23 mouse cellular contexts compared by ENCODE assay signal in genomic region chr9:80344451-80345000, GRCm38 (mm10).
DNase-seq lines count a peak whose midpoint lies in the region; ATAC-seq and TF ChIP-seq lines count a peak whose summit lies in the region.
"Had no signal": no experiment of that assay in that cellular context is flagged by ENCODE, and none has a peak within 500 bp of the region (broad histone marks: within the 10 kb centered on the region; RNA-seq: fewer than 3 reads in every experiment).

No protein-coding gene starts in this region.

- TF ChIP-seq CTCF in MEL (IDR thresholded peaks at IDR 0.05 in 2 of 3, conservative IDR thresholded peaks at IDR 0.05 in 1 of 3; ENCODE audit: control insufficient read depth in 1 of 3, insufficient read depth in 1 of 3, low read depth in 2 of 3, low read length in 3 of 3, poor library complexity in 1 of 3, severe bottlenecking in 1 of 3) = no peak

- H3K27ac ChIP-seq in MEL (ENCODE audit: control insufficient read depth, low read depth, low read length) = no peak overlapping the region
- H3K27ac ChIP-seq in hindbrain, embryonic 16.5 days (ENCODE audit: low read depth, low read length) = no peak overlapping the region
- H3K27ac ChIP-seq: embryonic facial prominence, embryonic 10.5 days; forebrain, embryonic 13.5 days; heart, adult 2 months; heart, embryonic 15.5 days; hindbrain, embryonic 15.5 days; intestine, embryonic 15.5 days had no signal

- H3K4me1 ChIP-seq in MEL (ENCODE audit: control insufficient read depth in 1 of 2, insufficient read depth in 2 of 2, low read length in 2 of 2) = no peaks in the 10 kb centered on the region; a peak in 1 of 4 replicates
- no peaks in the 10 kb centered on the region for H3K4me1 ChIP-seq in hindbrain, embryonic 16.5 days (ENCODE audit: control insufficient read depth, insufficient read depth, low read depth, low read length)
- H3K4me1 ChIP-seq: embryonic facial prominence, embryonic 10.5 days; forebrain, embryonic 13.5 days; heart, embryonic 15.5 days; hindbrain, embryonic 15.5 days; intestine, embryonic 15.5 days had no signal

- peak overlapping the region in 1 of 2 experiments; percentile 45; a peak in 2 of 4 replicates for H3K4me3 ChIP-seq in MEL (ENCODE audit: control insufficient read depth in 1 of 2, insufficient read depth in 1 of 2, low read depth in 2 of 2, low read length in 2 of 2)
- H3K4me3 ChIP-seq in hindbrain, embryonic 16.5 days (ENCODE audit: low read length) = no peak overlapping the region
- H3K4me3 ChIP-seq: embryonic facial prominence, embryonic 10.5 days; forebrain, embryonic 13.5 days; heart, adult 2 months; heart, embryonic 15.5 days; hindbrain, embryonic 15.5 days; intestine, embryonic 15.5 days had no signal

- H3K9me3 ChIP-seq in MEL (replicated peaks; ENCODE audit: insufficient read depth, low read length) = no peaks in the 10 kb centered on the region
- H3K9me3 ChIP-seq in hindbrain, embryonic 16.5 days (ENCODE audit: control insufficient read depth, low read length) = no peaks in the 10 kb centered on the region
- H3K9me3 ChIP-seq: embryonic facial prominence, embryonic 10.5 days; forebrain, embryonic 13.5 days; G1E; heart, embryonic 15.5 days; hindbrain, embryonic 15.5 days; intestine, embryonic 15.5 days had no signal

- no peaks in the 10 kb centered on the region for H3K79me2 ChIP-seq in MEL (ENCODE audit: control insufficient read depth, insufficient read depth, low read length, poor library complexity)

- H3K9ac ChIP-seq in MEL (ENCODE audit: control insufficient read depth, low read depth, low read length, poor library complexity, severe bottlenecking) = no peak overlapping the region
- no peak overlapping the region for H3K9ac ChIP-seq in hindbrain, embryonic 16.5 days (ENCODE audit: low read depth, low read length)
- H3K9ac ChIP-seq: forebrain, embryonic 13.5 days; forebrain, postnatal 0 days; heart, embryonic 15.5 days; hindbrain, embryonic 15.5 days; intestine, embryonic 15.5 days had no signal

- WGBS in hindbrain, embryonic 16.5 days = 94% methylated on average over 6 of the region's 6 CpGs

- no peak overlapping the region for H3K4me2 ChIP-seq in hindbrain, embryonic 16.5 days (ENCODE audit: low read length)
- H3K4me2 ChIP-seq: forebrain, embryonic 13.5 days; heart, embryonic 11.5 days; heart, embryonic 15.5 days; hindbrain, embryonic 15.5 days; intestine, embryonic 15.5 days had no signal

- TF ChIP-seq POLR2A in MEL (IDR thresholded peaks at IDR 0.05; ENCODE audit: control insufficient read depth in 1 of 2, insufficient read depth in 1 of 2, low read depth in 1 of 2, low read length in 2 of 2, poor library complexity in 1 of 2) = no peak

- no peaks in the 10 kb centered on the region for H3K27me3 ChIP-seq in MEL (ENCODE audit: control insufficient read depth in 1 of 2, insufficient read depth in 2 of 2, low read length in 2 of 2)
- H3K27me3 ChIP-seq in hindbrain, embryonic 16.5 days (replicated peaks; ENCODE audit: control insufficient read depth, insufficient read depth, low read length) = no peaks in the 10 kb centered on the region
- H3K27me3 ChIP-seq: forebrain, embryonic 13.5 days; heart, embryonic 15.5 days; hindbrain, embryonic 15.5 days; intestine, embryonic 15.5 days had no signal

- no peak for TF ChIP-seq EP300 in MEL (IDR thresholded peaks at IDR 0.05; ENCODE audit: low read depth in 1 of 2, low read length in 2 of 2)

- DNase-seq in CD4-positive, CD25-positive, alpha-beta regulatory T cell, adult 2 months (ENCODE audit: low read depth, low spot score) = peak; percentile 20
- no peak for DNase-seq in MEL (ENCODE audit: low read depth, low spot score)
- no peak for DNase-seq in adrenal gland, postnatal 4 days (ENCODE audit: low spot score in 2 of 2)
- DNase-seq in cerebellum, adult 11-12 months = no peak
- DNase-seq in cerebellum, adult 9-11 months = no peak
- DNase-seq: adrenal gland, postnatal 25 days; cerebellum, adult 11 months; cerebellum, adult 9-10 months; cerebellum, postnatal 36 days; forebrain, postnatal 0 days; gastrocnemius, postnatal 36 days; heart, adult 2 months; kidney, adult 18-20 months had no signal

- TF ChIP-seq RAD21 in MEL (IDR thresholded peaks at IDR 0.05; ENCODE audit: low read depth, low read length) = no peak

- no peaks in the 10 kb centered on the region for H3K36me3 ChIP-seq in MEL (ENCODE audit: control insufficient read depth in 1 of 2, insufficient read depth in 2 of 2, low read length in 2 of 2)
- no peaks in the 10 kb centered on the region for H3K36me3 ChIP-seq in hindbrain, embryonic 16.5 days (ENCODE audit: control insufficient read depth, insufficient read depth, low read length)
- H3K36me3 ChIP-seq: embryonic facial prominence, embryonic 10.5 days; G1E; heart, embryonic 15.5 days; hindbrain, embryonic 15.5 days; intestine, embryonic 15.5 days had no signal

- ATAC-seq in granulocyte monocyte progenitor cell, adult 5-6 weeks (replicated peaks; ENCODE audit: poor library complexity, severe bottlenecking) = peak; percentile 92
- peak; percentile 60 for ATAC-seq in megakaryocyte, adult 5-6 weeks (ENCODE audit: poor library complexity, severe bottlenecking)
- ATAC-seq in hindbrain, embryonic 16.5 days = no peak
- ATAC-seq: forebrain, embryonic 13.5 days; forebrain, postnatal 0 days; intestine, embryonic 15.5 days had no signal

TF ChIP-seq in MEL, 35 proteins besides CTCF, POLR2A, EP300 and RAD21:
- TF ChIP-seq MAZ (IDR thresholded peaks at IDR 0.05; ENCODE audit: low read depth, low read length) (no peak), POLR2AphosphoS5 (IDR thresholded peaks at IDR 0.05; ENCODE audit: borderline replicate concordance, low read depth, low read length) (no peak), ZNF384 (IDR thresholded peaks at IDR 0.05; ENCODE audit: low read depth, low read length) (0 out of 2 replicates have a peak, but pooled peaks have one; percentile 37)
